Mouse (Mus musculus) heart, embryonic 15.5 days (tissue): ENCODE data around the gene Elmo2. TPM values are rescaled to one million over a fixed set of nuclear protein-coding genes. Genes with fewer than 3 reads are reported as not detected.

ENCODE experiments used
- ATAC-seq: fragments of 200-750 bp; cut with Nextera tagmentation; replicated peaks from 2 replicates; pipeline ENCODE4 v1.8.0; 2017; ENCODE audit warnings: low read depth, moderate TSS enrichment; ENCODE audit not compliant: insufficient number of reproducible peaks, insufficient read depth, low FRiP score
- H3K27ac ChIP-seq: fragments of 300-500 bp; sonication (generic); 2 replicates; pipeline ENCODE4 v1.5.1; 2015; ENCODE audit warnings: mild to moderate bottlenecking, inconsistent platforms
- H3K27me3 ChIP-seq: fragments of 300-500 bp; sonication (generic); 2 replicates; pipeline ENCODE4 v1.6.1; 2015; ENCODE audit warnings: inconsistent platforms
- H3K36me3 ChIP-seq: fragments of 300-500 bp; sonication (generic); 2 replicates; pipeline ENCODE4 v1.6.1; 2015; ENCODE audit warnings: mild to moderate bottlenecking, inconsistent platforms
- H3K4me1 ChIP-seq: fragments of 300-500 bp; sonication (generic); replicated peaks from 2 replicates; pipeline ENCODE4 v1.6.1; 2015; ENCODE audit warnings: inconsistent platforms
- H3K4me2 ChIP-seq: fragments of 300-500 bp; sonication (generic); 2 replicates; pipeline ENCODE4 v1.6.1; 2015; ENCODE audit warnings: inconsistent platforms, mild to moderate bottlenecking, moderate library complexity
- H3K4me3 ChIP-seq: fragments of 300-500 bp; sonication (generic); 2 replicates; pipeline ENCODE4 v1.5.1; 2015; ENCODE audit warnings: mild to moderate bottlenecking, inconsistent platforms
- H3K9ac ChIP-seq: fragments of 300-500 bp; sonication (generic); 2 replicates; pipeline ENCODE4 v1.6.1; 2015; ENCODE audit warnings: mild to moderate bottlenecking, inconsistent platforms
- H3K9me3 ChIP-seq: fragments of 300-500 bp; sonication (generic); replicated peaks from 2 replicates; pipeline ENCODE4 v1.6.1; 2016; ENCODE audit warnings: inconsistent platforms
- WGBS: fragments of 180-500 bp; shearing (Covaris S2); methylation state at CpG from one replicate; pipeline ENCODE4 v1.1.7; 2015; ENCODE audit warnings: mixed read lengths; 5-methylcytosine and 5-hydroxymethylcytosine counted together
- polyA plus RNA-seq: library from polyadenylated mRNA; unstranded; fragments of >200 nt; fragmentation: Nextera tagmentation; extraction: Ambion mirVana; gene quantifications from 2 replicates; pipeline ENCODE4 v1.2.1, GENCODE M21; 2015

Elmo2 gene
- polyA plus RNA-seq, 1 experiment from 2014 or later = 33.8 TPM

GRCm38 (mm10) chr2:165351828-165352513, 25.7 kb upstream of the Elmo2 start:
- Histone ChIP-seq H3K27ac (no peak overlapping the region), H3K9me3 (peaks cover 14% of the 10 kb centered on the region), H3K4me3 (no peak overlapping the region), H3K36me3 (peaks cover 4% of the 10 kb centered on the region; the same call in 1 of the 2 replicates), H3K4me2 (no peak overlapping the region), H3K9ac (no peak overlapping the region), H3K27me3 (no peaks in the 10 kb centered on the region), H3K4me1 (no peaks in the 10 kb centered on the region)
- 86% methylated on average over 20 of the region's 20 CpGs for WGBS
- ATAC-seq = no peak

GRCm38 (mm10) chr2:165349466-165349865, 23.2 kb upstream of the Elmo2 start:
- WGBS = 25% methylated on average over 8 of the region's 8 CpGs
- no peak overlapping the region for H3K4me3 ChIP-seq
- ATAC-seq = no peak

GRCm38 (mm10) chr2:165346180-165346579, 19.9 kb upstream of the Elmo2 start:
- no peak overlapping the region for H3K9ac ChIP-seq

More at GRCm38 (mm10) chr2:165349466-165349865, 23.2 kb upstream of the Elmo2 start:
- Histone ChIP-seq H3K27me3 (no peaks in the 10 kb centered on the region), H3K9ac (no peak overlapping the region), H3K27ac (no peak overlapping the region), H3K9me3 (peaks cover 14% of the 10 kb centered on the region), H3K4me2 (no peak overlapping the region), H3K4me1 (no peaks in the 10 kb centered on the region), H3K36me3 (peaks cover 4% of the 10 kb centered on the region; the same call in 1 of the 2 replicates)

GRCm38 (mm10) chr2:165337191-165337590, 10.9 kb upstream of the Elmo2 start:
- ATAC-seq = no peak
- no peak overlapping the region for H3K4me3 ChIP-seq
- H3K36me3 ChIP-seq = no peaks in the 10 kb centered on the region
- H3K9ac ChIP-seq = no peak overlapping the region
- peaks cover 6% of the 10 kb centered on the region for H3K27me3 ChIP-seq
- WGBS = 34% methylated on average over 3 of the region's 3 CpGs
- no peaks in the 10 kb centered on the region for H3K4me1 ChIP-seq
- no peak overlapping the region for H3K27ac ChIP-seq
- no peak overlapping the region for H3K4me2 ChIP-seq
- no peaks in the 10 kb centered on the region for H3K9me3 ChIP-seq

More at GRCm38 (mm10) chr2:165346180-165346579, 19.9 kb upstream of the Elmo2 start:
- Histone ChIP-seq H3K4me3 (no peak overlapping the region), H3K36me3 (no peaks in the 10 kb centered on the region), H3K9me3 (no peaks in the 10 kb centered on the region), H3K4me2 (no peak overlapping the region), H3K4me1 (no peaks in the 10 kb centered on the region), H3K27me3 (peaks cover under 1% of the 10 kb centered on the region; the same call in 1 of the 2 replicates), H3K27ac (no peak overlapping the region)
- 81% methylated on average over 5 of the region's 5 CpGs for WGBS
- ATAC-seq = no peak

GRCm38 (mm10) chr2:165332610-165333210, 6.4 kb upstream of the Elmo2 start:
- no peaks in the 10 kb centered on the region for H3K27me3 ChIP-seq
- H3K36me3 ChIP-seq = no peaks in the 10 kb centered on the region
- no peak overlapping the region for H3K27ac ChIP-seq
- H3K4me2 ChIP-seq = no peak overlapping the region
- no peak overlapping the region for H3K4me3 ChIP-seq
- no peak for ATAC-seq
- no peaks in the 10 kb centered on the region for H3K9me3 ChIP-seq
- no peaks in the 10 kb centered on the region for H3K4me1 ChIP-seq
- no peak overlapping the region for H3K9ac ChIP-seq
- WGBS = 44% methylated on average over 14 of the region's 14 CpGs

GRCm38 (mm10) chr2:165329703-165330102, 3.4 kb upstream of the Elmo2 start:
- Histone ChIP-seq H3K27me3 (no peaks in the 10 kb centered on the region), H3K4me3 (no peak overlapping the region), H3K9me3 (no peaks in the 10 kb centered on the region), H3K36me3 (no peaks in the 10 kb centered on the region), H3K4me2 (no peak overlapping the region), H3K4me1 (peaks cover 18% of the 10 kb centered on the region), H3K27ac (no peak overlapping the region), H3K9ac (no peak overlapping the region)
- WGBS = 6% methylated on average over 3 of the region's 3 CpGs
- ATAC-seq = no peak

- H3K27ac ChIP-seq = no peak overlapping the region
- 58% methylated on average over 5 of the region's 5 CpGs for WGBS
- H3K36me3 ChIP-seq = no peaks in the 10 kb centered on the region
- no peak overlapping the region for H3K4me3 ChIP-seq
- peaks cover 26% of the 10 kb centered on the region for H3K4me1 ChIP-seq
- H3K4me2 ChIP-seq = no peak overlapping the region
- H3K9ac ChIP-seq = no peak overlapping the region
- no peaks in the 10 kb centered on the region for H3K27me3 ChIP-seq
- no peak for ATAC-seq
- no peaks in the 10 kb centered on the region for H3K9me3 ChIP-seq
Measured at GRCm38 (mm10) chr2:165328746-165329145, 2.5 kb upstream of the Elmo2 start.

- no peak overlapping the region; the same call in 1 of the 2 replicates for H3K9ac ChIP-seq
- ATAC-seq = no peak
- H3K4me2 ChIP-seq = peak overlapping the region; percentile 78
- WGBS = 32% methylated on average over 7 of the region's 7 CpGs
- H3K36me3 ChIP-seq = no peaks in the 10 kb centered on the region
- H3K4me3 ChIP-seq = peak overlapping the region; percentile 89
- no peaks in the 10 kb centered on the region for H3K9me3 ChIP-seq
- no peaks in the 10 kb centered on the region for H3K27me3 ChIP-seq
- H3K27ac ChIP-seq = no peak overlapping the region
- peaks cover 26% of the 10 kb centered on the region for H3K4me1 ChIP-seq
Measured at GRCm38 (mm10) chr2:165327386-165327785, 1.1 kb upstream of the Elmo2 start.

- Histone ChIP-seq H3K36me3 (no peaks in the 10 kb centered on the region), H3K9me3 (no peaks in the 10 kb centered on the region), H3K27me3 (no peaks in the 10 kb centered on the region), H3K27ac (peak overlapping the region; percentile 55), H3K9ac (peak overlapping the region; percentile 91), H3K4me3 (peak overlapping the region; percentile 89), H3K4me2 (peak overlapping the region; percentile 68), H3K4me1 (peaks cover 43% of the 10 kb centered on the region)
- ATAC-seq = peak; percentile 15; the same call in 1 of the 2 replicates
- under 1% methylated on average over 30 of the region's 30 CpGs for WGBS
Measured at GRCm38 (mm10) chr2:165325521-165326303, 567 bp downstream of the Elmo2 start.

GRCm38 (mm10) chr2:165323928-165324327, 2.4 kb downstream of the Elmo2 start:
- Histone ChIP-seq H3K9ac (no peak overlapping the region), H3K4me2 (0 out of 2 replicates have a peak overlapping the region, but pooled peaks have one; percentile 68), H3K4me1 (peaks cover 60% of the 10 kb centered on the region), H3K36me3 (no peaks in the 10 kb centered on the region), H3K4me3 (no peak overlapping the region), H3K27ac (no peak overlapping the region), H3K9me3 (no peaks in the 10 kb centered on the region), H3K27me3 (no peaks in the 10 kb centered on the region)
- 66% methylated on average over 5 of the region's 5 CpGs for WGBS
- no peak for ATAC-seq

- no peak for ATAC-seq
- peaks cover 64% of the 10 kb centered on the region for H3K4me1 ChIP-seq
- no peak overlapping the region for H3K4me2 ChIP-seq
- WGBS = 76% methylated on average over 5 of the region's 5 CpGs
- H3K27me3 ChIP-seq = no peaks in the 10 kb centered on the region
- no peaks in the 10 kb centered on the region for H3K9me3 ChIP-seq
- no peaks in the 10 kb centered on the region for H3K36me3 ChIP-seq
- H3K9ac ChIP-seq = no peak overlapping the region
- H3K4me3 ChIP-seq = no peak overlapping the region
- H3K27ac ChIP-seq = no peak overlapping the region
Measured at GRCm38 (mm10) chr2:165323484-165323883, 2.8 kb downstream of the Elmo2 start.
